Mouse (Mus musculus) gastrocnemius, adult 18-20 months (tissue): ENCODE data around the gene Olfr987. TPM values are rescaled to one million over a fixed set of nuclear protein-coding genes. Genes with fewer than 3 reads are reported as not detected.
"Not testable (repeated sequence)": the region's sequence is repeated elsewhere in the genome, so short reads cannot be mapped to it uniquely, and the experiment has no call there.

Source experiments
- DNase-seq: peaks from one replicate; pipeline ENCODE4 v3.0.0; 2021; ENCODE audit warnings: low spot score
- long read RNA-seq, 2 experiments: library from polyadenylated mRNA; stranded (forward); transcript quantifications; one replicate each; pipeline ENCODE4 v2.0.0; 2021
- total RNA-seq, 2 experiments: library from RNA; stranded (reverse); gene quantifications; 2 replicates each; pipeline ENCODE4 v1.2.3; 2021

Gene Olfr987
- total RNA-seq: not detected
- long read RNA-seq, experiment 1: 0 reads
- long read RNA-seq, experiment 2: 0 reads

GRCm38 (mm10) chr2:85339215-85339614 is at the start of gene Olfr987:
Gene Olfr987, minus strand, starts transcription at chr2:85339315.
- not testable (repeated sequence) for DNase-seq

GRCm38 (mm10) chr2:85363127-85363526 is 24.0 kb upstream of the Olfr987 start, which contains the start of gene Olfr988:
Gene Olfr988, minus strand, starts transcription at chr2:85363227.
- DNase-seq: not testable (repeated sequence)

GRCm38 (mm10) chr2:85339972-85340371 is 857 bp upstream of the Olfr987 start:
- DNase-seq: no peak

GRCm38 (mm10) chr2:85319106-85319505 is 20.0 kb downstream of the Olfr987 start:
- DNase-seq: no peak

GRCm38 (mm10) chr2:85285406-85285805 is 53.7 kb downstream of the Olfr987 start:
- no peak for DNase-seq

GRCm38 (mm10) chr2:85284626-85285025 is 54.5 kb downstream of the Olfr987 start:
- no peak for DNase-seq

GRCm38 (mm10) chr2:85283631-85284466 is 55.3 kb downstream of the Olfr987 start:
- DNase-seq: no peak

- no peak for DNase-seq
Measured at GRCm38 (mm10) chr2:85281023-85281422, 58.1 kb downstream of the Olfr987 start.

Other genes with a start within 250 kb of the Olfr987 start
- 1 to 10 TPM; 1.2 to 3.3 TPM for gene Aplnr, start 203.1 kb downstream of the Olfr987 start, total RNA-seq
- under 1 TPM; 0.23 to 0.71 TPM for gene Lrrc55, start 142.1 kb downstream of the Olfr987 start, total RNA-seq
- not detected for gene Olfr988, start 23.9 kb upstream of the Olfr987 start, total RNA-seq
- gene Olfr992, start 70.2 kb upstream of the Olfr987 start, total RNA-seq: not detected
- gene Olfr993, start 75.6 kb upstream of the Olfr987 start, total RNA-seq: not detected
- not detected for gene Olfr994, start 97.1 kb upstream of the Olfr987 start, total RNA-seq
- gene Olfr995, start 104.3 kb upstream of the Olfr987 start, total RNA-seq: not detected
- gene 4833423E24Rik, start 179.7 kb upstream of the Olfr987 start, total RNA-seq: not detected
- not detected for gene Olfr996, start 239.9 kb upstream of the Olfr987 start, total RNA-seq
- not detected for gene Olfr998, start 249.6 kb upstream of the Olfr987 start, total RNA-seq